Mouse (Mus musculus) inflammation-experienced regulatory T-cells, adult 6 months (primary cell): ENCODE measurements at regions not wholly inside any gene's neighbourhood (a gene's known extent, or its start where the extent isn't known, plus 50 kb on each side); places are given as distances from the start of the nearest gene placed in this dataset.

Experiments used
- ATAC-seq: one replicate; pipeline ENCODE4 v1.8.0; 2017

DNA sequence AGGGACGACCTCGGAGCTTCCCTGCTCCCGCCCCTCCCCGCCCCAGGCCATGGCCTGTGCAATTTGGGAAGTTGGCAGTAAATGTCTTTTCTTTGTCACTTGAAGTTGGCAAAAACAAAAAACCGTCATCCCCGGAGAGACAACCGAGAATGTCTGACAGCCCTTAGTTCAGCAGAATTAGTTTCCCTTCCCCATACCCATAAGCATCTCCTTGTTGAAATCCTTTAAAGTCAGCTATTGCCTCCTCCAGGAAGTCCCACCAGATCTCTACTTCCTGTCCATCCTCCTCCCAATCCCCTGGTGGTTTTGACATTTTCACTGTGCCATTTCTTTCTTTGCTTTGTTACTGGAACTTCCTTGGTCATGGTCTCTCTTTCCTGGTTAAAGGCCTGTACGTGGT, 54.8 kb downstream of the Foxb1 start:
- ATAC-seq = no peak

- ATAC-seq = no peak
These were observed 55.7 kb downstream of the Foxb1 start for GRCm38 (mm10) chr9:69705071-69705470.

DNA sequence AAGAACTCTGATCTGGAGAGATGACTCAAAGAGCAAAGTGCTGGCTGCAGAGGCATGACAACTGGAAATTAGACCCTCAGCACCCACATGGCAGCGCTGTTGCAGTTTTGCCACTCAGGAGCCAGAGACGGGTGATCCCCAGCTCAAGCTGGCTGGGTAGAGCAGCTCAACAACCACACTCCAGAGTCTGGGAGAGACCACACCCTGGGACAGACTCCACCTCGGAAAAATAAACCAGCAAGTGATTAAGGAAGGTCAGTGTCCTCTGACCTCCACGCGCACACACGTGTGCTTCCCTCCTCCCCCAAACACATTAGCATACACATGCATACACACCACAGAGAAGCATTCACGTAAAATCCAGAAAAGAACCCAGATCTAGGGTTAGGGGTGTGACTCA, 57.0 kb downstream of the Foxb1 start:
- no peak for ATAC-seq

DNA sequence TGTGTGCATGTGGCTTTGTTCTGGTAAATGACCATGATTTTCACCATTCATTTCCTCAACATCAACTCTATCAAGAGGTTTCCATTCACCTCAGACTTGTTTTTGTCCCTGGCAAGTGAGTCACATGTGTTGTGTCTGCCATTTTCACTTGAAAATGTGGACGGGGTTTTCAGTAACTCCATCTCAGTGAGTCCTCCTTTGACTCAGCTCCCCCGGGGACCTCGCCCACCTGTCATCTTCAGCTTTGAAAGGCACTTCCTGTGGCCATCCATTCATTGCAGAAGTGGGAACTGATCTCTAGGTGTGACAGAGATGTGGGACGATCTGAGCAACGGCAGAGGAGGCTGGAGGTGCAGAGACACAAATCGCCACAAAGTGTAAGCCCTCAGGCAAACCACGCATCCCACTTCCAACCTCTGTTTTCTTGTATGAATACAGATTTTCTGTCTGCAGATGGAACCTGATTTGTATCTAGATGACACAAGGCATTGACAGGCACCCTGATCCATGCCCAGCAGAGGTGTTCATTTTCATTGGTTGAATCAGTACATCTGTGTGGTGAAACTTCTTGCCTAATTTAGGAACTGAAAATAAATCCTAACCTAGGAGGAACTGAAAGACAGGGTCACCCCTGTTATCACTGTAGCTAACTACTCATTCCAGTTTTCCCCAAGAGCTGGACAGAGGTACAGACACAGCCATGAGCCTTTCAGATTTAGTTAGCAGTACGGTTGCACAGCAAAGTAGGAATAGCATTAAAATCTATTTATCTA, 58.4 kb downstream of the Foxb1 start:
- no peak for ATAC-seq

DNA sequence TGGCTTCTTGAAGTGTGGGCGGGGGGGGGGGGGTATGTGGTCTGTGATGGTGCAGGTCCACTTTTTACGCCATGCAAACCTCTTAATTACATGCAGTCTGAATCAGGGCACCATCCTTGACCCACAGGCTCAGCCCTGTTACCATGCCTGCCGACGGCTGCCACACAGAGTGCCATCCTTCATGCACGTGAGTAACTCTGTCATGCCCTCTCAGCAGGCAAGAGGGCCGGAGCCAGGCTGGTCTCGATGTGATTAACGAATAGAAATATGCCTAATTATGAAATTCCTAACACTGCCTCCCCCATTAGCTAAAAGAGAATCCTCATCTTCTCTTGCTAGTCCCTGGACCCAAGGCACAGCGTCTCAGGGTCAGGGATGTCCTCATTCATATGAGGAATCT, 60.0 kb downstream of the Foxb1 start:
- no peak for ATAC-seq

DNA sequence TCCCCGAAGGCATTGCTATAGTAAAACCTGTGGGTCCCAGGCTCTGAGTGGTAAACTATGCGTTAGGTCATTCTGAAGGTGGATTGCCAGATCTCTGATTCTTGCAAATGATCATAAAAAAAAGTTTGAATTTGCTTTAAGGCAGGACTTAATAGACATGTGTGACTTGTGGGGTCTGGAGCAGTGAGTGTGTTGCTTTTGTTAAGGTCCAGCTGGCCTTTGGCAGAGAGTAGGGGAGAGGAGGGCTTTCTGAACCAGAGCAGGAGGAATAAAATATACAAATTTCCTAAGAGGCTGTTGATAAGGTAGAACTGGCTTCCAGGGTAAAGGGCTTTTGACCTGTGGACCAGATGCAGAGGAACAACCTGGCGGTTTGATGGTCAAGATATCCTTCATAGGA, 69.0 kb downstream of the Foxb1 start:
- no peak for ATAC-seq

DNA sequence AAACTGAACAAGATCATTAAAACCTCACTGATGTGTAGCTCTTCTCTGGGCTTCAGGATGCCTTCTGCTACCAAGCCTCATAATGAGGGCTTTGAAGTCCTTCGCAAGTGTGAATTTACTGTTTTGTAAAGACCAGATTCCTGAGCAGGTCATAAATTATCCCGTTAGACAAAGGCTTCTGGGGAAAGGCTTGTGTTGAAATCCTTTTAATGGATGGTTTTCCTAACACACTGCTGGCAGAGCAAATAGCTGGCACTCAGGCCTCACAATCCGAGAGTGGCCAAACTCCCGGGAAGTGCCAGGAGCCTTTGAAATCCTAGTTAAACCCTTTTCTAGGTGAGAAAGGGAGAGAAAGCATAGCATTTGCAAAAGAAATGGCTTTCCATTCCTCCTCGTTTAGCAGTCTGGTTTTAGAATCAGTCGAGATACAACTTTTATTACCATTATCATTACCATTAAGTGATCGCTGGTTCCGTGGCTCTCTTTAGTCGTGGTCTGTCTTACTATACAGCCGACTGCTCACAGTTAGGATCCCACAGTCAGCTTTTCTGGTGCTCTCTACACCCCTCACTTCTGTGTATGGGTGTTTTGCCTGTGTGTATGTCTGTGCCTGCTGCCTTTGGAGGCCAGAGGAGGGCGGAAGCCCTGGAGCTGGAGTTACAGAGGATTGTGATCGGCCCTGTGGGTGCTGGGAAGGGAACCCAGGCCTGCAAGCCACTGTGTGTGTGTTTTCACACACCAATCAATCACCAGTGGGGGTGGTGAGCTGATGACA, 73.2 kb downstream of the Foxb1 start:
- no peak for ATAC-seq

DNA sequence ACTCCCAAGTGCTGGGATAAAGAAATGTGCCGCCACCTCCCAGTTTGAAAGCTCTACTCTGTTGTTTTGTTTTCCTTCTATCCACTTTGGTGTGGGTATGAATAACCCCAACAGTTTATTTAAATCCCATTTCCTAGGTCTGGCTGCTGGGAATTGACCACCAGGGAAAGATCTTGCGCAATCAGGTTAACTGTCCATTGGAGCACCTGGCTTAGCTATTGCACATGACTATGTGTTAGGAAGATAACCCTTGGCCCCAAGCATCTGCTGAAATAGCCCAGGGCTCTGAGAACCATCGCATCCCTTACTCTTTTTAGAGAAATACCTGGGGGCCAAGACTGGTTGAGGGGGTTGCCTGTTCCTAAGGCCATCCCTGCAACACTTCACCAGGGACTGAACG, 74.0 kb downstream of the Foxb1 start:
- no peak for ATAC-seq

- no peak for ATAC-seq
These were observed 75.1 kb downstream of the Foxb1 start for GRCm38 (mm10) chr9:69685630-69686029.

DNA sequence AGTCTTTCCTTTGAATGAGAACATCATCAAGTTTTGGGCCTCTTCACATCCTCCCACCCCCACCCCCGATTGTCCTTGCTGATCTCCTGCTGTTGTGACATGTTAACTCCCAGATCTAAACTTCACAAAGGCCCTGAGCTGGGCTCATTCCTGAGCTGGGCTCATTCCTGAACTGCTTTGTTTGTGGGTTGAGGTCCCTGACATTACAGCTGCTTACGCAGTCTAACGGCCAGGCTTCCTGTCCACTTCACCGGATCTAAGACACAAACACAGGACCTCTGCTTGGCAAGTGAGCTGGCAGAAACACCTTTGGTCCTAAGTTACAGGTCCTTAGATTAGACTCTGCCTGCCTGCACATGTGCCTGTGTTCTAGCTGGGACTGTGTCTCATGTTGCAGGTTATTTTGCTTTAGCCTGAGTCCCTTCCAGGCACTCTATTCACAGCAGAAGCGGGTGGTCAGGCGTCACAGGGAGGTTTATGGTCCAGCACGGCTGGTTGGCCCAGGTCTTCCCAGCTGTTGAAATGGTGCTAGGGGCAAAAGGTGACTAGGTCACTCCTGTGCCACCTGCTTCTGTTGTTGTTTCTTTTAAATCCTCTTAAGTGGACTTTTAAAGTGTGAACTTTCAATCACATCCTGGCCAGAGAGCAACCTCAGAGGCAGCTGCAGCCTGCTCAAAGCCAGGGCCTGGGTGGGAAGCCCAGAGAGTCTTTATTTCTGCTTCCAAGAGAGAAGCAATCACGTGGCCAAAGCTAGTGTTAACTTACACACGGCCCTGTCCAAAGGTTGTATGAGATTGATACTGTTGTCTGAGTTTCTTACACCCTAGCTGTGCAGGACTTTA, 79.1 kb downstream of the Foxb1 start:
- no peak for ATAC-seq

- no peak for ATAC-seq
These were observed 82.1 kb downstream of the Foxb1 start for GRCm38 (mm10) chr9:69678634-69679033.

DNA sequence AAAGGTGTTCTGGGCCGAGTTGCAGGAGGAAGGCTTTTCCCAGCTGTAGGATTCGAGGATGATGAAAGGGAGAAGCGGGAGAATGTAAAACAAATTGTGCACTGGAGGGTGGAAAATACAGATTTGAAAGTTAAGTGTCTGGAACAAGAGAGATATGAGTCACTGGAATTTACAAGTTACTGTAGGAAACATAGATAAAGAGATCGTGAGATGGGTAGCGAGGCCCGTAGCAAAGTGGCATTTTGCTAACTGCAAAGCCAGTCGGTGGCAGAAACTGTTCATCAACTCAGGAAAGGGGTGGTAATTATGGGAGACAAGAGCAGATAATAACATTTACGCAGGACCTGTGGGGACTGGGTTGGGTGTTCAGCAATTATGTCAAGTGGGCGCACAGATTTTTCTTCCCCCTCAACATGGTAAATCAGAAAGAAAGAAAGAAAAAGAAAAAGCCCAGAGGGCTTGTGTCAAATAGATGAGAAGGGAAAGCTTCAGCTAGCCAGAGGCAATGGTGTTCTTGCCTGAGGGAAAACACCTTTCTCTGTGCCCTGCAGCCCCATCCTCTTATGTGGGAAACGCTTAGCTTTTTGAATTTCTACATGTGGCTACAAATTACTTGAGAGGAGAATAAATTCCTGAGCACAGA, 87.2 kb downstream of the Foxb1 start:
- ATAC-seq = no peak

DNA sequence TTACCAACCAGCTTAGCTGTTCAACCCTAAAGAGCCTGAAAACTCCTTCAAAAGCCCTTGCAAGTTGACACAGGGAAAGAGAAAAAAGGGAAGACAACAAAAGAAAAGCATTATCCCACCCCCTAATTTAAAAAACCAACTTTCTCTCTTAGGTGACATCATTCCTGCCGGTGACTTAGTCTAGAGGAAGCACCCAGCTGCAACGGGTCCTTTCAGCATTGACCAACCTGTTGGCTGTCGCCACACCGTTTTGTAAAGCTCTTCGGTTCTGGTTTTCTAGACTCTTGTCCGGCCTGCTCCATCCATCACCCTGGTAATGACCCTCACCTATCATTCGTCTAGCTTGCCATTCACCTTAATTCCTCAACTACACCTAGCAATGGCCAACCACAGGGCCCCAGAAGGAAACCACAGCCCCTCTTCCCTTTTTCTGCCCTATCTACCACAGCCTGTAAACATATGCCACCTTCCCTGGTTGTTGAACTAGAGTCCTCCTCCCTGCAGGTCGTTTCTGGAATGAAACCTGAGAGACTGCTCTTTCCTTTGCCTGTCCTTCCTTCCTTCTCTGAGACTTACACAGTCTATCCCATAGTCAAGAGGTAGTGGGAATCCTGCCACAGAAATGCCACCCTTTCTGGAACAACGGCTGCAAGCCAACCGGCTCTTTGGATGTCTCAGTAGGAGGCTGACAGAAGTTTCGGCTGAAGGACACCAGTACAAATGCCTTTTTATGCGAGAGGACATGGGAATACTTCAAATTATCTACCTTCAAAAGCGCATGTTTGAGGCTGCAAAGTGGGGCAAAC, 87.9 kb downstream of the Foxb1 start:
- no peak for ATAC-seq

GRCm38 (mm10) chr9:69671199-69671598, 89.5 kb downstream of the Foxb1 start:
- no peak for ATAC-seq

- ATAC-seq = no peak
These were observed 90.1 kb downstream of the Foxb1 start for GRCm38 (mm10) chr9:69670551-69671044.

GRCm38 (mm10) chr9:69669611-69670550, 90.9 kb downstream of the Foxb1 start:
- ATAC-seq = no peak

- peak; percentile 21 for ATAC-seq
These were observed 92.2 kb downstream of the Foxb1 start for GRCm38 (mm10) chr9:69668475-69669090.

DNA sequence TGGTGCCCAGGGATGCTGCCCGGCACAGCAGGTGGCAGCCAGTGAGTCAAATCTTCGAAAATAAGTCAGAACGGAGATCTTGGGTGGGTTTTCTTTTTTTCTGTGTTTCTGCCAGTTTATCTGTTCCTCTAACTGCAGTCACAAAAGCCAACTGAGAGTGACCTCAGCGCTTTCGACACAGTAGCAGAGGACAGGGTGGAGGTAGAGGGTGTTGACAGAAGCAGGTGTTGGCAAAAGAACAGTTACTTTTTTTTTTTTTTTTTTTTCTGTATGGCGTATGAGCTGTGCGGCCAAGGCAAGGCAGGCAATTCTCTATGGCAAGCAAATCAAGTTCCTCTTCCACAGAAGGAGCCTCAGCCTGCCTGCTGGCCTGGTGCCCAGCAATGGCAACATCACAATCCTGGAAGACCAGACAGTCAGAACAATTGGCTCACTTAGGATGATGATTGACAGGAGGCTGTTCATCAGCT, 93.6 kb downstream of the Foxb1 start:
- no peak for ATAC-seq

DNA sequence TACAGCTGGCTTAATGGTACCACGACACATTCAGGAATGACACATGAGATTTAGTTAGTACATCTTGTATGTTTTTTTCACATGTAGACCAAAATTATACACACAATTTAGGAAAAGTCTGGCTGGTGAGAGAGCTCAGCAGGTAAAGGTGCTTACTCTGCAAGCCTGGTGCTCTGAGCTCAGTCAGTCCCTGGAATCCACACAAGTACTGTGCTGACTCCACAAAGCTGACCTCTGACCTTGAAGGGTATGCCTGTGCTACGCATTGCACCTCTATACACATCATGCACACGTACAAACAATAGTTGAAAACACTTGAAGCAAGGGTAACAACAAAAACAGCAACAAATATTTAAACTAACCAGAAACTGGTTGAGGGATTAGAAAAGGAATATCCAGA, 96.5 kb downstream of the Foxb1 start:
- no peak for ATAC-seq

DNA sequence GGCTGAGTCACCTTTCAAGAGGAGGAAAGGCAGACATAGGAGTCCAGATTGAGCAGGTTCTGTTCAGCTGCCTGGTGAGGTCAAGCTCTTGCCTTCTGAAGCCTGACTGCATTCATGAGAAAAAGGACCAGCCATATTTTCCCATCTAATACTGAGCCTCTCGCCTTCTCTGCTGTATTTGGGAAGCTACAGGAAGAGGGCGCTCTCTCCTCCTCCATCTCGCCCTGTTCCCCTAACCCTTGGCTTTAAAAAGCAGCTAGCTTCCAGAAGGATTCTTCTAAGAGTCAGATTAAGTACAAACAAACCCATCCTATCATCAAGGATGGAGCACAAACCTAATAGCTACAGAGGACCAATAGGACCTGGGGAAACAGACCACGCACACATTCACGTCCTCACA, 98.3 kb downstream of the Foxb1 start:
- ATAC-seq = no peak
